Mouse (Mus musculus): ENCODE results near the gene Atxn7l3.

GRCm38 (mm10) chr11:102330039-102330438 lies 33.6 kb upstream of the Atxn7l3 start:
- TF ChIP-seq GATA1 (IDR thresholded peaks at IDR 0.05; ENCODE audit: borderline replicate concordance, low read length) (no peak), FLI1 (IDR thresholded peaks at IDR 0.05; ENCODE audit: low read length) (no peak)

Measured in megakaryocyte, embryonic 14.5 days (primary cell).